Mouse (Mus musculus) brain, embryonic 14.5 days (tissue): Measurements from ENCODE around the gene Inafm1.

ENCODE experiments used
- CTCF ChIP-seq: fragments of 200-500 bp; IDR thresholded peaks from 2 replicates; pipeline ENCODE4 v1.5.1; 2012; ENCODE audit warnings: inconsistent platforms, mild to moderate bottlenecking, moderate library complexity, borderline replicate concordance; ENCODE audit not compliant: insufficient read depth, insufficient read length; ENCODE audit errors: extremely low read depth
- POLR2A ChIP-seq: fragments of 200-500 bp; IDR thresholded peaks from 2 replicates; pipeline ENCODE4 v1.6.1; 2012; ENCODE audit warnings: mild to moderate bottlenecking, inconsistent platforms, borderline replicate concordance; ENCODE audit not compliant: poor library complexity, insufficient read depth, insufficient read length, severe bottlenecking; ENCODE audit errors: extremely low read depth

- TF ChIP-seq POLR2A: no peak
- TF ChIP-seq CTCF: no peak
Measured at GRCm38 (mm10) chr7:16265856-16266255, 7.6 kb downstream of the Inafm1 start.
